In genomic region chr11:53299551-53300329, GRCm38 (mm10) we compare ENCODE assay signal across 8 mouse cellular contexts. TPM values are rescaled to one million over a fixed set of nuclear protein-coding genes. Genes with fewer than 3 reads are reported as not detected.
DNase-seq lines count a peak whose midpoint lies in the region; ATAC-seq and TF ChIP-seq lines count a peak whose summit lies in the region.

No protein-coding gene starts in this region.

- ATAC-seq in embryonic facial prominence, embryonic 15.5 days (ENCODE audit: insufficient number of reproducible peaks, low FRiP score, low TSS enrichment, low read depth), result peak; percentile 66; the same call in 1 of the 2 replicates
- peak; percentile 56 for ATAC-seq in heart, embryonic 13.5 days (ENCODE audit: extremely low read depth, insufficient number of reproducible peaks, low FRiP score, low TSS enrichment)
- peak; percentile 60 for ATAC-seq in liver, embryonic 15.5 days (ENCODE audit: insufficient read depth)
- ATAC-seq in neural tube, embryonic 12.5 days (ENCODE audit: low FRiP score, low read depth), result peak; percentile 42

- TF ChIP-seq CTCF in C2C12 (IDR thresholded peaks at IDR 0.05; ENCODE audit: control insufficient read depth, insufficient read depth, insufficient read length), result no peak

- H3K79me3 ChIP-seq in C2C12 (ENCODE audit: low read depth), result peaks cover 49% of the 10 kb centered on the region

- H3K27ac ChIP-seq in embryonic facial prominence, embryonic 15.5 days (replicated peaks), result peak overlapping the region; percentile 99
- H3K27ac ChIP-seq in heart, embryonic 13.5 days (replicated peaks), result peak overlapping the region; percentile 99
- H3K27ac ChIP-seq in liver, embryonic 15.5 days (replicated peaks), result peak overlapping the region; percentile 99
- peak overlapping the region; percentile 96 for H3K27ac ChIP-seq in neural tube, embryonic 12.5 days

- peak overlapping the region; percentile 64 for H3K4me2 ChIP-seq in embryonic facial prominence, embryonic 15.5 days (replicated peaks)
- H3K4me2 ChIP-seq in heart, embryonic 13.5 days, result peak overlapping the region; percentile 86
- H3K4me2 ChIP-seq in liver, embryonic 15.5 days, result peak overlapping the region; percentile 87
- peak overlapping the region; percentile 83 for H3K4me2 ChIP-seq in neural tube, embryonic 12.5 days (replicated peaks)

- no peaks in the 10 kb centered on the region for H3K27me3 ChIP-seq in C2C12 (ENCODE audit: control insufficient read depth, insufficient read depth, insufficient read length)
- H3K27me3 ChIP-seq in embryonic facial prominence, embryonic 15.5 days, result no peaks in the 10 kb centered on the region
- no peaks in the 10 kb centered on the region for H3K27me3 ChIP-seq in heart, embryonic 13.5 days (replicated peaks)
- no peaks in the 10 kb centered on the region for H3K27me3 ChIP-seq in liver, embryonic 15.5 days
- H3K27me3 ChIP-seq in neural tube, embryonic 12.5 days (replicated peaks), result no peaks in the 10 kb centered on the region

- H3K79me2 ChIP-seq in C2C12 (ENCODE audit: control insufficient read depth, insufficient read depth), result peaks cover 56% of the 10 kb centered on the region

- H3K4me3 ChIP-seq in C2C12 (ENCODE audit: insufficient read depth, poor library complexity, severe bottlenecking), result peak overlapping the region; percentile 99
- peak overlapping the region; percentile 92 for H3K4me3 ChIP-seq in embryonic facial prominence, embryonic 15.5 days (replicated peaks)
- peak overlapping the region; percentile 98 for H3K4me3 ChIP-seq in heart, embryonic 13.5 days
- H3K4me3 ChIP-seq in liver, embryonic 15.5 days (replicated peaks), result peak overlapping the region; percentile 99
- peak overlapping the region; percentile 98 for H3K4me3 ChIP-seq in neural tube, embryonic 12.5 days

- H3K36me3 ChIP-seq in C2C12 (ENCODE audit: control insufficient read depth, insufficient read depth), result peaks cover 43% of the 10 kb centered on the region
- no peaks in the 10 kb centered on the region for H3K36me3 ChIP-seq in embryonic facial prominence, embryonic 15.5 days
- peaks cover 12% of the 10 kb centered on the region for H3K36me3 ChIP-seq in heart, embryonic 13.5 days
- H3K36me3 ChIP-seq in liver, embryonic 15.5 days (replicated peaks), result peaks cover 8% of the 10 kb centered on the region
- H3K36me3 ChIP-seq in neural tube, embryonic 12.5 days, result no peaks in the 10 kb centered on the region

- H3K9me3 ChIP-seq in embryonic facial prominence, embryonic 15.5 days (replicated peaks), result no peaks in the 10 kb centered on the region
- H3K9me3 ChIP-seq in heart, embryonic 13.5 days, result no peaks in the 10 kb centered on the region
- H3K9me3 ChIP-seq in liver, embryonic 15.5 days (replicated peaks), result no peaks in the 10 kb centered on the region
- no peaks in the 10 kb centered on the region for H3K9me3 ChIP-seq in neural tube, embryonic 12.5 days

- peak; percentile 29 to 43 for DNase-seq in adrenal gland, postnatal 4 days (ENCODE audit: low spot score in 2 of 2)
- peak; percentile 87 for DNase-seq in kidney, postnatal 10 days
- peak; percentile 83 for DNase-seq in testis, postnatal 10 days (ENCODE audit: low spot score)

- peak overlapping the region; percentile 90 for H3K9ac ChIP-seq in embryonic facial prominence, embryonic 15.5 days
- peak overlapping the region; percentile 97 for H3K9ac ChIP-seq in heart, embryonic 13.5 days
- peak overlapping the region; percentile 98 for H3K9ac ChIP-seq in liver, embryonic 15.5 days
- H3K9ac ChIP-seq in neural tube, embryonic 12.5 days, result peak overlapping the region; percentile 98

- peak overlapping the region; percentile 98 for H3ac ChIP-seq in C2C12 (ENCODE audit: control insufficient read depth, insufficient read length, low read depth)

- under 1% methylated on average over 80 of the region's 80 CpGs for WGBS in embryonic facial prominence, embryonic 15.5 days
- WGBS in heart, embryonic 13.5 days, result under 1% methylated on average over 80 of the region's 80 CpGs
- under 1% methylated on average over 80 of the region's 80 CpGs for WGBS in liver, embryonic 15.5 days (ENCODE audit: insufficient replicate concordance)
- under 1% methylated on average over 80 of the region's 80 CpGs for WGBS in neural tube, embryonic 12.5 days

- peaks cover 26% of the 10 kb centered on the region for H3K4me1 ChIP-seq in embryonic facial prominence, embryonic 15.5 days
- H3K4me1 ChIP-seq in heart, embryonic 13.5 days, result peaks cover 50% of the 10 kb centered on the region
- peaks cover 46% of the 10 kb centered on the region for H3K4me1 ChIP-seq in liver, embryonic 15.5 days (replicated peaks)
- peaks cover 20% of the 10 kb centered on the region for H3K4me1 ChIP-seq in neural tube, embryonic 12.5 days

TF ChIP-seq in C2C12, 6 proteins besides CTCF, POLR2A, EP300 and RAD21:
- TF ChIP-seq USF1 (IDR thresholded peaks at IDR 0.05; ENCODE audit: low read depth), result peak; percentile 34
- no peak for TF ChIP-seq MYOG (IDR thresholded peaks at IDR 0.05; ENCODE audit: control insufficient read depth, extremely low read depth, insufficient read length)

RNA-seq across cellular contexts. Expression of gene Hspa4, which starts 0.5 kb away (rescaled TPM):
- polyA plus RNA-seq in C2C12 (2012; fragmentation: generic; extraction: Trizol), result 112 TPM
- 100 to 1,000 TPM; 150 to 168 TPM for total RNA-seq in adrenal gland, postnatal 4 days (2021)
- polyA plus RNA-seq in embryonic facial prominence, embryonic 15.5 days (2015; fragmentation: Nextera tagmentation; extraction: Ambion mirVana), result 63.9 and 71.9 TPM in 2 replicates
- polyA plus RNA-seq in heart, embryonic 13.5 days (2015; fragmentation: Nextera tagmentation; extraction: Ambion mirVana), result 61.3 and 63.2 TPM in 2 replicates
- polyA plus RNA-seq in liver, embryonic 15.5 days (2015; fragmentation: Nextera tagmentation; extraction: Ambion mirVana), result 37.1 and 41.7 TPM in 2 replicates
- 85.8 and 89.0 TPM in 2 replicates for polyA plus RNA-seq in neural tube, embryonic 12.5 days (2016; fragmentation: Nextera tagmentation; extraction: Ambion mirVana)

RNA-seq across cellular contexts. Expression of gene Zcchc10, which starts 24.7 kb away (rescaled TPM):
- polyA plus RNA-seq in C2C12 (2012; fragmentation: generic; extraction: Trizol), result 8.2 TPM
- 10 to 100 TPM; 12.5 to 16.4 TPM for total RNA-seq in adrenal gland, postnatal 4 days (2021)
- polyA plus RNA-seq in embryonic facial prominence, embryonic 15.5 days (2015; fragmentation: Nextera tagmentation; extraction: Ambion mirVana), result 16.3 and 16.7 TPM in 2 replicates
- 13.6 and 15.8 TPM in 2 replicates for polyA plus RNA-seq in heart, embryonic 13.5 days (2015; fragmentation: Nextera tagmentation; extraction: Ambion mirVana)
- 7.2 and 7.8 TPM in 2 replicates for polyA plus RNA-seq in liver, embryonic 15.5 days (2015; fragmentation: Nextera tagmentation; extraction: Ambion mirVana)
- 16.6 and 16.7 TPM in 2 replicates for polyA plus RNA-seq in neural tube, embryonic 12.5 days (2016; fragmentation: Nextera tagmentation; extraction: Ambion mirVana)

RNA-seq across cellular contexts. Expression of gene Aff4, which starts 50.9 kb away (rescaled TPM):
- 12.1 TPM for polyA plus RNA-seq in C2C12 (2012; fragmentation: generic; extraction: Trizol)
- 100 to 1,000 TPM; 163 to 187 TPM for total RNA-seq in adrenal gland, postnatal 4 days (2021)
- polyA plus RNA-seq in embryonic facial prominence, embryonic 15.5 days (2015; fragmentation: Nextera tagmentation; extraction: Ambion mirVana), result 43.1 and 50.3 TPM in 2 replicates
- polyA plus RNA-seq in heart, embryonic 13.5 days (2015; fragmentation: Nextera tagmentation; extraction: Ambion mirVana), result 31.2 and 38.7 TPM in 2 replicates
- polyA plus RNA-seq in liver, embryonic 15.5 days (2015; fragmentation: Nextera tagmentation; extraction: Ambion mirVana), result 8.0 and 9.7 TPM in 2 replicates
- polyA plus RNA-seq in neural tube, embryonic 12.5 days (2016; fragmentation: Nextera tagmentation; extraction: Ambion mirVana), result 62.7 and 79.2 TPM in 2 replicates

Comparison
In these comparisons a context has a peak if more than half of its experiments do, and no peak if none do; other contexts are left out.
1. Peak in every context shown above with its lines: DNase-seq, ATAC-seq, H3K4me3 ChIP-seq and H3K27ac ChIP-seq.
2. DNase-seq: peak in every context shown above with its lines; median percentile 87 in kidney, postnatal 10 days; 83 in testis, postnatal 10 days; 36 in adrenal gland, postnatal 4 days.